In the genomic region with DNA sequence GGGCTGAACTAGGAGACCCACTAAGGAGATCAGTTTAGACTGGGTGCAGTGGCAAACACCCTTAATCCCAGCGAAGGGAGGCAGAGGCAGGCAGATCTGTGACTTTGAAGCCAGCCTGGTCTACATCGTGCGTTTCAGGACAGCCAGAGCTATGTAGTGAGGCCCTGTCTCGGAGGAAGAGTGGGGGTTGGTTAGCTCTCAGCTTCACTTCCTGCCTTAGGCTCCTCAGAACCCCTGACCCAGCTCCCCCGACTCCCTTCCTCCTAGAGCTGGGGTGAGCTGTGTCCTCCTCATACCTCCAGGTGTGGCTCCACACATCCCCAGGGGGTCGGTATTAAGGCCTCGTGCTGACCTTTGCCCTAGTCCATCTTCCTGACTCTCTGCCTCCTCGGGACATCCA, we compare ENCODE assay signal across 18 mouse cellular contexts. TPM values are rescaled to one million over a fixed set of nuclear protein-coding genes. Genes with fewer than 3 reads are reported as not detected.
DNase-seq lines count a peak whose midpoint lies in the region; TF ChIP-seq lines count a peak whose summit lies in the region.
"Had no signal": no experiment of that assay in that cellular context is flagged by ENCODE, and none has a peak within 500 bp of the region (broad histone marks: within the 10 kb centered on the region; RNA-seq: fewer than 3 reads in every experiment).

No protein-coding gene starts in this region.

- no peak for TF ChIP-seq CTCF in testis, adult 2 months (IDR thresholded peaks at IDR 0.05; ENCODE audit: control insufficient read depth, insufficient read depth, insufficient replicate concordance, low read depth, low read length)

- DNase-seq in heart, adult 11 months, result peak; percentile 86
- no peak for DNase-seq in heart, postnatal 4 days
- no peak for DNase-seq in testis, postnatal 10 days (ENCODE audit: low spot score)
- peak; percentile 40 to 60 for DNase-seq in thymus, postnatal 36 days
- DNase-seq in ovary, adult 18-20 months (ENCODE audit: low spot score), result no peak
- no peak for DNase-seq in ovary, postnatal 14 days (ENCODE audit: low spot score)
- DNase-seq: adrenal gland, postnatal 25 days; B cell, adult 2 months; gastrocnemius, postnatal 36 days; lung, embryonic 14.5 days; midbrain, embryonic 14.5 days; right cerebral cortex, postnatal 25 days had no signal

- TF ChIP-seq POLR2A in testis, adult 2 months (IDR thresholded peaks at IDR 0.05; ENCODE audit: control insufficient read depth, low read depth, low read length), result no peak

- no peaks in the 10 kb centered on the region for H3K36me3 ChIP-seq in testis, adult 2 months (ENCODE audit: control insufficient read depth, insufficient read depth, low read length)

- no peaks in the 10 kb centered on the region for H3K27me3 ChIP-seq in testis, adult 2 months (ENCODE audit: control insufficient read depth, insufficient read depth, low read length)

- H3K27ac ChIP-seq in testis, adult 2 months (ENCODE audit: control insufficient read depth, insufficient read depth, low read depth, low read length), result peak overlapping the region; percentile 49
- peak overlapping the region; percentile 32 for H3K27ac ChIP-seq in brown adipose tissue, adult 24 weeks (replicated peaks; ENCODE audit: low read depth, low read length)
- H3K27ac ChIP-seq: forebrain, embryonic 10.5 days; kidney, postnatal 0 days; layer of hippocampus, adult 2 months had no signal

- H3K4me1 ChIP-seq in testis, adult 2 months (ENCODE audit: control insufficient read depth, insufficient read depth, low read length), result peaks cover 3% of the 10 kb centered on the region
- H3K4me1 ChIP-seq in brown adipose tissue, adult 24 weeks (ENCODE audit: control insufficient read depth, insufficient read depth, insufficient read length, low read length), result peaks cover 13% of the 10 kb centered on the region

- H3K4me3 ChIP-seq in testis, adult 2 months (ENCODE audit: control insufficient read depth, low read depth, low read length), result no peak overlapping the region
- no peak overlapping the region for H3K4me3 ChIP-seq in brown adipose tissue, adult 24 weeks (ENCODE audit: insufficient read depth, low read depth, low read length)
- H3K4me3 ChIP-seq: forebrain, embryonic 10.5 days; layer of hippocampus, adult 2 months had no signal

RNA-seq across cellular contexts. Expression of gene B230217C12Rik, which starts 4.0 kb away (rescaled TPM):
- under 1 TPM; 0.77 to 0.79 TPM for total RNA-seq in heart, postnatal 4 days (2021)
- polyA plus RNA-seq in testis, adult 2 months (2012; rRNA removed), result 2.7 and 3.5 TPM in 2 replicates
- polyA plus RNA-seq in brown adipose tissue, adult 24 weeks (2012; ENCODE audit: insufficient read depth, insufficient read length, missing spikeins), result 0.59 and 2.0 TPM in 2 replicates
- total RNA-seq: MEL had no signal

RNA-seq across cellular contexts. Expression of gene Lasp1, which starts 37.7 kb away (rescaled TPM):
- total RNA-seq in heart, postnatal 4 days (2021), result 10 to 100 TPM; 73.3 to 74.4 TPM
- 21.4 and 23.1 TPM in 2 replicates for polyA plus RNA-seq in testis, adult 2 months (2012; rRNA removed)
- 56.3 and 58.1 TPM in 2 replicates for polyA plus RNA-seq in brown adipose tissue, adult 24 weeks (2012; ENCODE audit: insufficient read depth, insufficient read length, missing spikeins)

RNA-seq across cellular contexts. Expression of gene Fbxo47, which starts 47.4 kb away (rescaled TPM):
- 1 to 10 TPM in 1 of 2 experiments, under 1 TPM in 1; 0.79 to 1.2 TPM for total RNA-seq in heart, postnatal 4 days (2021)
- 19.8 and 25.8 TPM in 2 replicates for polyA plus RNA-seq in testis, adult 2 months (2012; rRNA removed)
- polyA plus RNA-seq in brown adipose tissue, adult 24 weeks (2012; ENCODE audit: insufficient read depth, insufficient read length, missing spikeins), result 1.3 and 1.8 TPM in 2 replicates
- total RNA-seq: gastrocnemius, postnatal 36 days had no signal

RNA-seq across cellular contexts. Expression of gene Rpl23, which starts 54.3 kb away (rescaled TPM):
- total RNA-seq in heart, postnatal 4 days (2021), result 100 to 1,000 TPM; 738 to 764 TPM
- polyA plus RNA-seq in testis, adult 2 months (2012; rRNA removed), result 120 and 126 TPM in 2 replicates
- 268 and 348 TPM in 2 replicates for polyA plus RNA-seq in brown adipose tissue, adult 24 weeks (2012; ENCODE audit: insufficient read depth, insufficient read length, missing spikeins)

Comparison
In these comparisons a context has a peak if more than half of its experiments do, and no peak if none do; other contexts are left out.
1. DNase-seq: peak in heart, adult 11 months (single experiment) and thymus, postnatal 36 days (2 of 2); none in heart, postnatal 4 days (single experiment), testis, postnatal 10 days (single experiment), ovary, adult 18-20 months (single experiment) and ovary, postnatal 14 days (single experiment).